Mouse (Mus musculus) thymus, adult 18-20 months (tissue): ENCODE results near the gene Jmjd6.

Source experiments
- DNase-seq, 2 experiments: peaks; one replicate each; pipeline ENCODE4 v3.0.0; 2022; ENCODE audit warnings: mixed read lengths in 2 of 2

Jmjd6 gene

DNA sequence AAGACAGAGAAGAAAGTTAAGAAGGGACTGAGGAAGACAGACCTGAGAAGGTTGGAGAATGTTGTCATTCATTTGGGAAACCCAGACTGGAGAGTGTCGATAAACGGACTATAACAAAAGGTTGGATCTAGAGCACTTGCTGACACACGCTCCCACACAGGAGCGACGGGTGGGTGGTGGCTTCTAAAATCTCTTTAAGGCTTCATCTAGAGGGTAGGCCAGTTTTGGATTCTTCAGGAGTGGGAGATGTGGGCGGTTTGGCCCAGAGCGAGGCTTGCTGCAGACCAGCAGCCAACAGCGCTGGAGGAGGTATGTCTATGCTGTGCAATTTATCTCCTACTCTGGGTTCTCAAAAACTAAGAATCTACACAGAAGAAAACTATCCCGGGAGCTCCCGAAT lies 20.6 kb downstream of the Jmjd6 start:
- DNase-seq = no peak

GRCm38 (mm10) chr11:116822215-116822614 lies 21.0 kb downstream of the Jmjd6 start:
- no peak for DNase-seq

DNA sequence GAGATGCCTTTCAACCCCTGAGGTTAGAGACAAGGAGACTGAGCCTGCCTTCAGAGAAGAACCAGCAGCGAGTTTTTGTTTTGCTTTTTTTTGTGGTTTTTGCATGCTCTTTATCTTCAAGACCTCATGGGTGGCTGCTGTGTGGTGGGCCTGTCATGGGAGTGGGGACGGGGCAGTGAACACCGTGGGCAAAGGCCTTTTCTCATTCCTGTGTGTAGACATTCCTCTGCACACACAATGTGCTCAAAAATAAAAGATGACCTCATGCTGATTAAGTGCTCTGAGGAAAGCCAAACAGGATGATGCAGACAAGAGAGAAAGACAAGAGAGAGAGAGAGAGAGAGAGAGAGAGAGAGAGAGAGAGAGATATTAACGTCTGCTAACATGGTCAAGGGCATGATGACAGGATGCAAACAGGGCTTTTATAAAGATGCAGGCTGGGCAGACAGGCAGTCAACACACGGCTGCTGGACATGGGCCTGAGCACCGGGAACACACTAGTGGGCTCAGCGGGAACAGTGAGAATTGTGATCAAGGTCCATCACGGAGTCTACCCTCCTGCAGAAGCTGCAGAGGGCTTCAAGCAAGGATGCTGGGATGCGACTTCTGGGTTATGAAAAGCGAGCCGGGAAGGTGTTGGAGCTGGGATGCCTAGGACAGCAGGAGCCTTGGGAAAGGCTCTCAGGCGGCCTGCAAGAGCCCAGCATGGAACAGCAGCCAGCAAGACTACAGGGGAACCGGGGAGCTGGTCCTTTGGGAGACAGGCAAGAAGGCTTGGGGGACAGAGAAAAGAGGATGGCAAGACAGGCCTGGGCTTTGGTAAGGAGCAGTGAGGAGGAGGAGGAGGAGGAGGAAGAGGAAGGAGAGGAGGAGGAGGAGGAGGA lies 21.9 kb downstream of the Jmjd6 start:
- no peak for DNase-seq

GRCm38 (mm10) chr11:116819932-116820593 lies 23.2 kb downstream of the Jmjd6 start:
- DNase-seq = no peak

DNA sequence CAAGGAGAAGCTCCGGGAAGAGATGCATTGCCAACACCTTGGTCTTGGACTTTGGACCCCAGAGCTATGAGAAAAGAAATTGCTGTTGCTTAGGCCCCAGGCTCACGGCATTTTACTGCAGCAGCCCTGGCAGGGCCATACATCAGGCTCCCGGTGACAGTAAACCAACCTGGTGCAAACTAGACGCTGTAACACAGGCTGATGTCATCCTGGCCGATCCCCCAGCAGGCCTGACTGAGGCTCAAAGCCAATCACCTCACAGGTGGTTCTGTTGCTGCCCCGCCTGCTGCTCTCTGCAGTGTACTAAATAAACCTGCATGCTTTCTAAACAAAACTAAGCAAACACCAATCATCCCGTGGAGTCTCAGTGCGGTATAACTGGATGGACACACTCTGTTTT lies 24.5 kb downstream of the Jmjd6 start:
- DNase-seq = no peak

DNA sequence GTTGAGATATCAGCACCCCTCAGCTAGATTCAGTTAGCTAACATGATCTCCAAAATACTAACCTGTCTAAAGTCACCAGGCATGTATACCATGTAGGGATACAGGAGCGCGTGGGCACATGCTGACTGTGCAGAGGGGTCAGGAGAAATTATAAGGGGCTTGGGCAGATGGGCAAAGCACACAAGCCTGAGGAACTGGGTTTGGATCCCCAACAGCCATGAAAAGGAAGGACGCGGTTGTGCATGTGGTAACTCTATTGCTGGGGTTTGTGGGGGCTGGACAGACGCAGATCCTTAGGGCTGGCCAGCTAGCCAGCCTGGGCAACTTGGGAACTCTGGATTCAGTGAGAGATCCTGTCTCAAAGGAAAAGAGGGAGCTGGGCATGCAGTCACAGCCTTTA lies 25.7 kb downstream of the Jmjd6 start:
- DNase-seq = no peak

DNA sequence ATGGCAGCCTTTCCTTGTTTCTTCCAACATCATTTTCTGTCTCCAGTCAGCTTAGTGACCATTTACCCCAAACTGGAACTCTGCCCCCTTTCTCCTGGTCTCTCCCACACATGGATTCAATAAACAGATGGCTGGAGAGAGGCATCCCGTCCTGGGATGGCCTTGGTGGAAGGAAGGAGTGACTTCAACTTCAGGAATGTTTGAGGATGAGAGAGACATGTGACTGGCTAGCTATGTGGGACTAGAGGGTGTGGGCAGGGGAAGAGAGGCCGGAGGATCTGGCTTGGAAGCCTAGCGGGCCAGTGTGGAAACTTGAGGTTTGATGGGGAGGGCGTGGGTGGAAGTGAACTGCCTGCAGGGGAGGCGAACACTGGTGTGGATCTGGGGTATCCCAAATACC lies 26.5 kb downstream of the Jmjd6 start:
- DNase-seq = no peak

- no peak for DNase-seq
Measured at GRCm38 (mm10) chr11:116814884-116815415, 28.3 kb downstream of the Jmjd6 start.

DNA sequence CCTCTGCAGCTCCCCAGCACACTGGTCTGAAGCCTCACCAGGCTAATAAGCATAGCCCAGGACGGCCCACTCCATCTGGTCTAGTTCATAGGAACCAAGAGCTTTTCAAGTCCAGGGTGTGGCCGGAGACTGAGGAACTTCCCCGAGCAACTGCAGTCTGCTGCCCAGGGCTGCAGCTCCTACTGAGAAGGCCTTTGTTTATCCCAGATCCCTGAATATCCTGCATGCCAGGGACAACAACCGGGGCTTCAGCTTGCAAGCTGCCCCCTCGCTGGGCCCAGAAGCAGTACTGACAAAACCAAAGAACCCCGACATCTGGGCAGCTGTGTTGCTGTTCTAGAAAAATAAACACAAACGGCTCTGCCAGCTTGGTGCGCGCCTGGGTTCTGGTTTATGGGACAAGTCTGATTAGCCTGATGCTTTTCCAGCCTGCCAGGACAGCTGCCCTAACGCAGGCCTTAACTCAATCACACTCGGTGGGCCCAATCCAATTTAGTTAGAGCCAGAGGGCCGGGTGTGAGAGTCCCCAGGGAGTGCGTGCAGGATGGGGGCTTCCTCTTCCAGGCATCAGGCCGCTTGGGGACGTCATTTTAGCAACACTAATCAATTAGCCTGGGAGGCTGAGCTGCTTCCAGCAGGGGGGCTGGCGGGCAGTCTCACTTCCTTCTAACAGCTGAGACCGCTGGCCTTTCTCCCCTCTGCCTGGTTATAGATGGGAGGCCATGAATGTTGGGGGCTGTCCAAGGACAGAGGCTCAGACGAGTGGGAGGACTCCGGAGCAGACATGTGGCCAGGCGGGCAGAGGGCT lies 29.0 kb downstream of the Jmjd6 start:
- DNase-seq = no peak

GRCm38 (mm10) chr11:116813610-116814009 lies 29.6 kb downstream of the Jmjd6 start:
- DNase-seq = no peak

DNA sequence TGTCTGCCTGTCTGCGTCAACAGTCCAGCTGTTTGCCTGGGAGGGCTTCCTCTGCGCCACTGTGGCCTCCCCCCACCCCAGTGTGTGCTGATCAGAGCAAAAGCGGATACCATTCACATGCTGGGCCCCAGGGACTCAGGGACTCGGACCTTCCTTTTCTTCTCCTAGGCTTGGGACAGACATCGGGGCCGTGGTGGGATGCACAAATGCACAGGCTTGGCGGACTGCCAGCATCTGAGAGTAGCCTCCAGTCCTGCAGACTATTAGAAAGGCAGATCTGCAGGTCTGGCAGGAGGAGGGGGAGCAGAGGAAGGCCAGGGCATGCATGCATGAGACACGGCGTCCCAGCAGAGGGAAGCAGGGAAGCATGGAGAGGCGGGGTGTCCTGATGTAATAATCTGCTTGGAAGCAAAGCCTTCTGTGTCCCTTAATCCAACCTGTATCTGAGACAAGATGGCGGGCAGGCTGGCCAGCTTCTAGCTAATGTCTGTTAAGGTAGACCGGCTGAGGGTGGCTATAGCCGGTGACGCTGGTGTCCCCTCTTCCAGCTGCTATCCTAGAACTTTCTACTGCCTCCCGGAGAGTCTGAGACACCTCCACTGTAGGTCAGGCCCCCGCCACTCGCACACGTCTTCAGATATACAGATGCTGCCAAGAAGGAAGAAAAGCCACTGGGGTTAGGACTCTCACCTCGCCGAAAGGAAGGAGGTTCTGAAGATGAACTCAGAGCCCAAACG lies 30.3 kb downstream of the Jmjd6 start:
- no peak for DNase-seq

- DNase-seq = peak in 1 of 2 experiments; percentile 36
Measured at GRCm38 (mm10) chr11:116810983-116811901, 32.0 kb downstream of the Jmjd6 start.

DNA sequence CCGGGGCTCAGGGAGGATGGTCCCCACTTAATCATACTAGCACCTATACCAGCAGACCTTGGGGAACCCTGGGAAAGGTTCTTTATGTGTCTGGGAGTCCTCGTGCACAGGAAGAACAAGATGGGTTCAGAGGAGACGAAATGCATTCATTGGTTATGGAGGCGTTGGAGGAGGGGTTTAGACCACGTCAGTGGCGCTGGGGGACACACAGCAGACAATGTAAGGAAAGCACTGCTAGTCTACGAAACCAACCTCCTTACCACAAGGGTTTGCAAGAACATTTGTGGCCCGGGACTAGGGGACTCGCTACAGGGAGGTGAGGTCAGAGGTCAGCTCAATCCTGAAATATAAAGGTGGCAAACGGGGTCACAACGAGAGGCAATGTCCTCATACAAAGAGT lies 32.7 kb downstream of the Jmjd6 start:
- DNase-seq = no peak

GRCm38 (mm10) chr11:116809520-116809919 lies 33.7 kb downstream of the Jmjd6 start:
- no peak for DNase-seq

GRCm38 (mm10) chr11:116808811-116809395 lies 34.3 kb downstream of the Jmjd6 start:
- DNase-seq = no peak

- peak; percentile 42 to 65 for DNase-seq
Measured at GRCm38 (mm10) chr11:116807938-116808606, 35.2 kb downstream of the Jmjd6 start.

DNA sequence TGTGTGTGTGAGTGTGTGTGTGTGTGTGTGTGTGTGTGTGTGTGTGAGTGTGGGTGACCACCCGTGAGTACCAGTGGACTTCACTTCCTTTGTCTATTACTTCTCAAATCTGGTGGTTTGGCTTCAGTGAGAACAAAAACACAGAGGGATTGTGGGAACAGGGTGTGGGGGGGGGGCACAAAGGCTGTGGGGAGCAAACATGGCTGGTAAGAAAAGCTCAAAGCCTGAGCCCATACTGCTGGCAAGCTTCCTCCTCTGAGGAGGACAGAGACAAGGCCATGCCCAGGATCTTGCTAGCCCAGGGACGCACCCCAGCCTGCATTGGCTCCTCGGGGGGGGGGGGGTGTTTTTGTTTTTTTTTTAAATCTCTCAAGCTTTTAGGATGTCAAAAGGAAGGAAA lies 35.7 kb downstream of the Jmjd6 start:
- no peak for DNase-seq

DNA sequence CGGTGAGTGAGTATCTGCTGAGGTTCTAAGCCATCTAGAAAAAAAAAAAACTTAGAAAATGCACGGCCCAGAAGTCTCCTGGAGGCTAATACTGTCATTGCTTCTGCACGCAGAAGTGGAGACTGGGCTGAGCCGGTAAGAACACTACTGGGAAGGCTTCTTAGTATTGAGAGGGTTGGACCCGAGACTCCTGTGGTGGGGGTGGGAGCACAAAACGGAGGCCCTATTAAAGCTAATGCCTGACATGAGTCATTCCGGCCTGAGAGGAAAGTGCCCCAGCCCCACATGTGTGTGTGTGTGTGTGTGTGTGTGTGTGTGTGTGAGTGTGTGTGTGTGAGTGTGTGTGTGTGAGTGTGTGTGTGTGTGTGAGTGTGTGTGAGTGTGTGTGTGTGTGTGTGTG lies 36.1 kb downstream of the Jmjd6 start:
- DNase-seq = no peak

DNA sequence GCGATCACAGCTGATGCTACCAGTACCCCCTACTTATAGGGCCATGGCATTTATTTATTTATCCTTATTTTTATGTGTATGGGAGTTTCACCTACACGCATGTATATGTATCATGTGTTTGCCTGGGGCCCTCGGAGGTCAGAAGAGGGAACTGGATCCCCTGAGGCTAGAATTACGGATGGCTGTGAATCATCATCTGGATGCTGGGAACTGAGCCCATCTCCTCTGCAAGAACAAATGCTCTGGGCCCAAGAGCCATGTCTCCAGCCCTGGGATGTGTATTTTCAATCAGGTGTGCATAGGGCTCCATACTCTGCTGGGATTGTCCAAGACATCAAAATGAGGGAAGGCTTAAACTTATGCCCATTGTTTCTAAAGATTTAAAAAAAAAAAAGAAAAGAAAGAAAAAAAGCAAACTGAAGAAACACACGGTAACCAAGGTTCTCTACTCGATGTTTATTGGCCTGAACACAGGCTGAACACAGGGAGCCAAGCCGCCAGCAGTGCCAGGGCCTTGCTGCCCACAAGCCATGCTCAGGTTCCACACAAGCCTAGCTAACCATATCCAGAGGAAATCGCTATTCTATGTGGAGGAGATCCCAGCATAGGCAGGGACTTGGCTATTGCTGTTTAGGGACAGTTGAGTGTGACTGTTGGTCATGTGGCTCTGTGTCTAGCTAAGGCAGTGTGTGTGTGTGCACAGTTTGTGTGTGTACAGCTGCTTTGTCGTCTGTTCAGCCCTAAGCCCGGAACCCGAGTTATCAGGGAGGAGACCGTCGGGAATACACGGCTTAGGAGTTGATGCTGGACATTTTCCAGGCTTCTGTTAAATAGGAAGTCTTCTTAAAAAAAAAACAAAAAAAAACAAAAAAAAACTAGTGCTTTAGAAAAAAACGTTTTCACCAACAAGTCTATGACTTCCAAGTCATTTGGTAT lies 36.8 kb downstream of the Jmjd6 start:
- no peak for DNase-seq
